Mouse (Mus musculus) E14TG2a.4 (cell line): ENCODE measurements around the gene Cript.

Source experiments
- CTCF ChIP-seq: conservative IDR thresholded peaks from 2 replicates; pipeline ENCODE4 v1.5.1; 2014; ENCODE audit warnings: low read length
- POU5F1 ChIP-seq: IDR thresholded peaks from 2 replicates; pipeline ENCODE4 v1.6.1; 2014; ENCODE audit warnings: low read length, borderline replicate concordance

DNA sequence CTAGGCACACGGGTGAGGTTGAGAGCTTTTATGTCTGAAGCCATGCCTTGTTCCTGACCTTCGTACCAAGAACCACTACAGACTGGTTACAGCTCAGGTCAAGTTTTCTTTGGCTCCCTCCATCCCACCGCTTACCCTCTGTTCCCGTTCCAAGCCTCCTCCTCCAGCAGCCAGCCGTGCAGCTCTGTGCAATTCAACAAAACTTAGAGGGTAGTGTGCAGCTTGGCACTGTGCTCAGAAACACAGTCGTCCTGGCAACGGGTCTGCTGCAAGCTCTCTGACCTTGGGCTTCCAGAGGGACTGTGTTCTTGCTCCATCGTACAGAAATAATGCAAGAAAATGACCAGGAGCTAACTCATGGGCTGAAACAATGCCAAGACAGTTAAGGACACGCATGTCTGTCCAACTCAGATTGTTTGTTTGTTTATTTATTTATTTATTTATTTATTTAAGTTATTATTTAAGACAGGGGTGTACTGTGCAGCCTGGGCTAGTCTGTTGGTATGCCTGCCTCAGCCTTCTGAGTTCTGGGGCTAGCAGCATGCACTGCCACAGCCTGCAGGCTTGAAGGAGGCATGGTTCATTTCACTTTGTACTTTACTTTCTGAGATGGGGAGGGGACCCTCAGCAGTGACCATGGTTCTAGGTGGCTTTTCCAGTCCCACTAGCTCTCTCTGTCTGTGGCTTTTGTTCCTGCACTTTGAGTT is 25.3 kb downstream of the Cript start:
- TF ChIP-seq CTCF (no peak), POU5F1 (no peak)
